Mouse (Mus musculus) CH12.LX (cell line): ENCODE data around the gene Pcca.

Experiments
- CTCF ChIP-seq, 2 experiments: IDR thresholded peaks in 1 of 2; conservative IDR thresholded peaks in 1 of 2; 2 replicates each; pipeline ENCODE4 v1.5.1; 2011 to 2012; ENCODE audit warnings: low read depth in 2 of 2, low read length in 2 of 2, improper control_type of control experiment in 1 of 2, inconsistent platforms in 1 of 2, mild to moderate bottlenecking in 1 of 2, moderate library complexity in 1 of 2
- MAZ ChIP-seq: IDR thresholded peaks from 2 replicates; pipeline ENCODE4 v1.6.1; 2012; ENCODE audit warnings: low read depth, mild to moderate bottlenecking, inconsistent platforms, low read length, improper control_type of control experiment, moderate library complexity

DNA sequence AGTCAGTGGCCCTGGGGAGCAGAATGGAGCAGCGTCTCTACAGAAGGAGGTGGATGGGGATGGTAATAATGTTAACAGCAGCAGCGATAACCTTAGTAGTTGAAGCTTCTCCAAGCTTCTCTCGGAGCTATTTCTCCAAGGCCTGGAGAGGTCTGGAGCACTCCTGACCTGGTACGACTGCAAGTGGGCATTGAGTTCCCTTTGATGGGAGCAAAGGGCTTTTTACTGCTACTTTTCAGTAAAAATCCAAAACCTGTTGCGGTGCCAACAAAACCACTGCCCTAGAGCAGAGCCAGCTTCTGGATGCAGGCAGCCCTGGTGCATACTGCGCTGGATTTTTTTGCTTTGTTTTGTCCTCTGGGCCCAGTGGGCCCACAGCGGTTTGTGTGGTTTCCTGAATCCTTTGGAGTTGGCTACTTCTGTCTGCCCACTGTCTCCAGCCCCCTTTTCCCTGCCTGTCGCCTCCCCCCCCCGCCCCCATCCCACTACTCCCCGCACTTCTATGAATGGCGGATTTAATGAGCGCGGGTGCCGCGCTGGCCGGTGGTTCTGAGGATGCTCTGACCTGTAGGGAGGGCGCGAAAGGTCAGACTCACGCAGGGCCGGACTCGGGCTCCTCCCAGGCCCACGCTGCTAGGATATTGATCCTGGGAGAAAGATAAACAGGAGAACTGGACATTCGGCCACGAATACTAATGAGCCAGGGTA is 49.1 kb upstream of the Pcca start:
- TF ChIP-seq MAZ = no peak
- TF ChIP-seq CTCF (conservative IDR thresholded peaks at IDR 0.05 in 1 of 2, IDR thresholded peaks at IDR 0.05 in 1 of 2; ENCODE audit: low read depth in 2 of 2, low read length in 2 of 2) = no peak
